Mouse (Mus musculus) liver, embryonic 14.5 days (tissue): ENCODE results near the gene Ppfibp1. TPM values are rescaled to one million over a fixed set of nuclear protein-coding genes. Genes with fewer than 3 reads are reported as not detected.

Experiments
- ATAC-seq: fragments of 200-750 bp; cut with Nextera tagmentation; 2 replicates; pipeline ENCODE4 v1.8.0; 2017; ENCODE audit warnings: moderate number of reproducible peaks, mild to moderate bottlenecking, moderate library complexity; ENCODE audit not compliant: insufficient read depth
- DNase-seq, 3 experiments: peaks; one replicate each; pipeline ENCODE4 v3.0.0-alpha.2; 2012 to 2013; ENCODE audit warnings: low read depth in 3 of 3, low spot score in 3 of 3
- H3K27ac ChIP-seq: fragments of 300-500 bp; sonication (generic); 2 replicates; pipeline ENCODE4 v1.5.1; 2014; ENCODE audit warnings: moderate library complexity, mild to moderate bottlenecking, control low read depth, inconsistent platforms
- H3K27me3 ChIP-seq: fragments of 300-500 bp; sonication (generic); 2 replicates; pipeline ENCODE4 v1.6.1; 2014; ENCODE audit warnings: mild to moderate bottlenecking, low read length, moderate library complexity; ENCODE audit not compliant: control insufficient read depth, insufficient read depth
- H3K36me3 ChIP-seq: fragments of 300-500 bp; sonication (generic); replicated peaks from 2 replicates; pipeline ENCODE4 v1.6.1; 2014; ENCODE audit warnings: low read depth; ENCODE audit not compliant: control insufficient read depth, insufficient read depth
- H3K4me1 ChIP-seq, 2 experiments: fragments of 200-500 bp in 1 of 2; fragments of 300-500 bp in 1 of 2; sonication (generic) in 1 of 2; replicated peaks; 2 replicates each; pipeline ENCODE4 v1.6.1; 2012 to 2014; ENCODE audit warnings: antibody characterized with exemption in 1 of 2, inconsistent platforms in 1 of 2, low read length in 1 of 2; ENCODE audit not compliant: control insufficient read depth in 2 of 2, insufficient read depth in 2 of 2
- H3K4me2 ChIP-seq: fragments of 300-500 bp; sonication (generic); 2 replicates; pipeline ENCODE4 v1.6.1; 2014; ENCODE audit warnings: low read depth, mild to moderate bottlenecking, control low read depth, moderate library complexity
- H3K4me3 ChIP-seq, 2 experiments: fragments of 200-500 bp in 1 of 2; fragments of 300-500 bp in 1 of 2; sonication (generic) in 1 of 2; 2 replicates each; pipeline ENCODE4 v1.5.1; 2012 to 2014; ENCODE audit warnings: low read depth in 2 of 2, low read length in 2 of 2, mild to moderate bottlenecking in 2 of 2, control low read depth in 1 of 2, inconsistent platforms in 1 of 2, moderate library complexity in 1 of 2; ENCODE audit not compliant: insufficient read depth in 1 of 2
- H3K9ac ChIP-seq: fragments of 300-500 bp; sonication (generic); replicated peaks from 2 replicates; pipeline ENCODE4 v1.6.1; 2014; ENCODE audit warnings: mild to moderate bottlenecking, control low read depth, moderate library complexity
- H3K9me3 ChIP-seq: fragments of 300-500 bp; sonication (generic); 2 replicates; pipeline ENCODE4 v1.6.1; 2016; ENCODE audit warnings: low read length, mixed read lengths; ENCODE audit not compliant: control insufficient read depth
- CTCF ChIP-seq: IDR thresholded peaks from 2 replicates; pipeline ENCODE4 v1.5.1; 2016; ENCODE audit warnings: antibody characterized with exemption, low read depth, control low read depth
- EP300 ChIP-seq: IDR thresholded peaks from 2 replicates; pipeline ENCODE4 v1.6.1; 2016; ENCODE audit warnings: antibody characterized with exemption, low read depth
- WGBS: fragments of 180-500 bp; shearing (Covaris S2); extraction: QIAGEN DNeasy Blood & Tissue Kit; methylation state at CpG from one replicate; pipeline ENCODE4 v1.1.7; 2014; ENCODE audit not compliant: insufficient replicate concordance; 5-methylcytosine and 5-hydroxymethylcytosine counted together
- polyA plus RNA-seq, 2 experiments: library from polyadenylated mRNA; depleted of rRNA in 1 of 2; stranded (reverse) in 1 of 2; unstranded in 1 of 2; fragments of >200 nt; fragmentation: Nextera tagmentation in 1 of 2; extraction: Ambion mirVana in 1 of 2; gene quantifications; 2 replicates each; pipeline versions ENCODE4 v1.2.1 to v1.2.3; 2012 to 2014

Ppfibp1 gene
- polyA plus RNA-seq, 2 experiments, result 5.2 to 9.1 TPM

DNA sequence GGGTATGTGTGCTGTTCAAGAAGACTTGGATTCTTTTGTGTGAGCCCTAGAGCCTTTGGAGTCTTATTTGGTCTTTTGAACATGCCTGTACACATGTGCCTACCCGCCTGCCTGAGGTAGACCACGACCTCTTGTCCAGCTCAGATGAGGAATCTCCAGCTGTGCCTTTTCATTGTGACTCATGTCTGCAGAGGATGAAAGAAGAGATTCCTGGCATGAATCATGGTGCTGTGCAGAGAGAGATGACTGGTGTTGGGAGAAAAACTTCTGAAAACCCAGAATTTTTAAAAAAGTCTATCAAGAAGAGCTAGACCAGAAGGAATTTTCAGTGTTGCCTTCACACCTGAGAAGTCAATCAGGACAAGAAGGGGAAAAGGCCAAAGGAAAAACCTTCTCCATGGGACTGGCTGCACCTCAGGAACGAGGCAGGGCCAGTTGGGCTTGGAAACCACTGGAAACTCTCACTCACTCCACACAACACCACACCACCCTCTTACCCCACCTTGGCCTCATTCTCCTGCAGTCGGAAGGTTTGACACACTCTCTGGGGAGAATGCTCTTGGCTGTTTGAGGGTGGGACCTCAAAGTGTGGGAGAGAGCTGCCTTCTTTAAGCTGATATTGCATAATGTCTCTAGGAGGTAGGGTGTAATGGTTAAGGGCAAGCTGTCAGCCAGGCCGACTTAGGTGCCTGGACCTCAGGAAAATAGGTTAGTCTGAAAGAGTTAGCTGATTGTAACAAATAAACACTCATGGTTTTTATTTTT lies 21.6 kb downstream of the Ppfibp1 start:
- TF ChIP-seq EP300, result no peak
- no peak for TF ChIP-seq CTCF
- no peak overlapping the region for H3K4me2 ChIP-seq
- ATAC-seq (no peak), DNase-seq (no peak)
- H3K9ac ChIP-seq, result no peak overlapping the region
- H3K4me3 ChIP-seq, result no peak overlapping the region
- H3K9me3 ChIP-seq, result no peaks in the 10 kb centered on the region
- WGBS, result 50% methylated on average over 5 of the region's 5 CpGs
- H3K36me3 ChIP-seq, result no peaks in the 10 kb centered on the region
- H3K27me3 ChIP-seq, result no peaks in the 10 kb centered on the region
- peaks cover 7 to 38% of the 10 kb centered on the region in 2 experiments; a peak in 3 of 4 replicates for H3K4me1 ChIP-seq
- H3K27ac ChIP-seq, result no peak overlapping the region

DNA sequence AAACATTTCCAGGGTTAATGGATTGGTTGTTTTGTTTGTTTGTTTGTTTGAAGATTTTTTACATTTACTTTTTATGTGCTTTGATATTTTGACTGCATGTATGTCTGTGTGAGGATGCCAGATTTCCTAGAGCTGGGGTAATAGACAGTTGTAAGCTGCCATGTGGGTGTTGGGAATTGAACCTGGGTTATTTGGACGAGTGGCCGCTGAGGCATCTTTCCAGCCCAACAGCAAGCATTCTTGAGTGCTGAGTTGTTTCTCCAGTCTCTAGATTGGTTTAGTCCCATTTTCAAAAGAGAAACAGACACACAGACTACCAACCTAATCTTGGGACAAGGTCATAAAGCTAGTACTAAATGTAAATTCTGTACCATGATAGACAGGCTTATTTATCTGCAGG lies 22.5 kb downstream of the Ppfibp1 start:
- no peaks in the 10 kb centered on the region for H3K27me3 ChIP-seq
- no peak overlapping the region for H3K4me3 ChIP-seq
- H3K9me3 ChIP-seq, result no peaks in the 10 kb centered on the region
- H3K4me1 ChIP-seq, result peaks cover 7 to 37% of the 10 kb centered on the region in 2 experiments; a peak in 3 of 4 replicates
- no peak for ATAC-seq
- WGBS, result 75% methylated on average over 2 of the region's 2 CpGs
- H3K36me3 ChIP-seq, result no peaks in the 10 kb centered on the region
- no peak overlapping the region for H3K27ac ChIP-seq
- no peak for TF ChIP-seq EP300
- TF ChIP-seq CTCF, result no peak
- no peak for DNase-seq
- H3K9ac ChIP-seq, result no peak overlapping the region
- no peak overlapping the region for H3K4me2 ChIP-seq

DNA sequence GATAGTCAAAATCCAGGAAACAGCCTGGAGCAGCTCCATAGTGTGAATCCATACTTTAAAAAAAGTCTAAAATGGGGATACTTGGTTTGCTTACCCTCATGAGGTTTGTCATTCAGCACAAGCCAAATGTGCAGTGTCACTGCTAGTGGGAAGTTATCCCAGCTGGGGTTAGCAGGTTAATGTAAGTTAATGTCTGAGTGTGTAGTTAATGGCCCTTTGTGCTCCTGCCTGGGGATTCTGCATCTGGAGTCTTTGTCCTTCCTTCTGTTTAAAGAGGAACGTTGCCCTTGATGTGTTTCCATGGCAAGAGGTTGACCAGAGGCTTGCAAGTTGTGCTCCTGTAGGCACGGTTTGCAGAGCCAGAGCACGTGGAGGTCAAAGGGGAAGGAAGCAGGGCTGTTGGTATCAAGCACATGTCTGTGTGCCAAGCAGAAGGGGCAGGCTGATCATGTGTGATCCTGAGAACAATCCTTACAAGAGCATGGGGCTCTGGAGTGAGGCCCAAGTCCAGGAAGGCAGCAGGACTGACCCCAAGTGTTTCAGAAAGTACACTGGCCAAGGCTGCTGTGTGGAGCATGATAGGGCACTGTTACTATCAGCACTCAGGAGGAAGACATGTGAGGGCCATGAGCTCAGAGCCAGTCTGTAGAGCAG lies 24.7 kb downstream of the Ppfibp1 start:
- 11% methylated on average over 3 of the region's 3 CpGs for WGBS

DNA sequence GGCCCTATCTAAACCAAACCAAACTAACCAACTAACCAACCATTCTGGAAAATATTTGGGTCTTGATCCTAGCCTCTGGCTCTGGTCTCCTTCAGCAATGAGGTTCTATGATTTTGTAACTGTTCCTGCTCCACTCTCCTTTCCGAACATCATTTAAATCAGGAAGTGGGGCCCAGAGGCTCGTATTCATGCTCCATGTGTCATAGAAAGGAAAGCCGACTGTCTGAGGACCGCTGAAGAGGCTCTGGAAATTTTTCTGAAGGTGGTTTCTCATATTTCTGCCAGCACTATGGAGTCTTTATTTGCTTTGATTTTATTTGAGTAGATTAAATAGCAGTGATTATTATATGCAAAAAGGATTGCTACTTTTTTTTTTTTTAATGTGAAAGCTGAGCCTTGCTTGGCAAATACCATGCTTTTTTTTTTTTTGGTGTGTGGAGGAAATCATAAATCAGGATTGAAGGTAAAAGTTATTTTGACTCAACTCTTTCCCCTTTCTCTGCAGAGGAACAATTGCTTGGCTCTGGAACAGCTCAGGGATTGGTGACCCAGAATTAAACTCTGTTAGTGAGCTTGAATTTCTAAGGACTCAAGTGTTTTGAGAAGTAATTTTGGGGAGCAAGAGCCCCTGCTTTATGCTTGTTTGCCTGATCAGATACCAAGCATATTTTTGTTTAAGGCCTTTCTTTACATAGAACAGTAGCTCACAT lies 25.4 kb downstream of the Ppfibp1 start:
- Histone ChIP-seq H3K9me3 (no peaks in the 10 kb centered on the region), H3K4me3 (no peak overlapping the region), H3K27ac (no peak overlapping the region), H3K36me3 (no peaks in the 10 kb centered on the region), H3K4me2 (no peak overlapping the region), H3K9ac (no peak overlapping the region), H3K4me1 (peaks cover 0 to 18% of the 10 kb centered on the region in 2 experiments; a peak in 3 of 4 replicates), H3K27me3 (no peaks in the 10 kb centered on the region)
- 27% methylated on average over 4 of the region's 4 CpGs for WGBS
- DNase-seq, result no peak
- no peak for TF ChIP-seq CTCF
- ATAC-seq, result no peak

More for the DNA sequence above, 24.7 kb downstream of the Ppfibp1 start:
- Histone ChIP-seq H3K4me3 (no peak overlapping the region), H3K4me1 (peaks cover 0 to 22% of the 10 kb centered on the region in 2 experiments; a peak in 3 of 4 replicates), H3K9me3 (no peaks in the 10 kb centered on the region), H3K36me3 (no peaks in the 10 kb centered on the region), H3K27ac (no peak overlapping the region), H3K27me3 (no peaks in the 10 kb centered on the region), H3K4me2 (no peak overlapping the region), H3K9ac (no peak overlapping the region)
- DNase-seq (no peak), ATAC-seq (peak; percentile 47)
- no peak for TF ChIP-seq EP300
- TF ChIP-seq CTCF, result no peak

DNA sequence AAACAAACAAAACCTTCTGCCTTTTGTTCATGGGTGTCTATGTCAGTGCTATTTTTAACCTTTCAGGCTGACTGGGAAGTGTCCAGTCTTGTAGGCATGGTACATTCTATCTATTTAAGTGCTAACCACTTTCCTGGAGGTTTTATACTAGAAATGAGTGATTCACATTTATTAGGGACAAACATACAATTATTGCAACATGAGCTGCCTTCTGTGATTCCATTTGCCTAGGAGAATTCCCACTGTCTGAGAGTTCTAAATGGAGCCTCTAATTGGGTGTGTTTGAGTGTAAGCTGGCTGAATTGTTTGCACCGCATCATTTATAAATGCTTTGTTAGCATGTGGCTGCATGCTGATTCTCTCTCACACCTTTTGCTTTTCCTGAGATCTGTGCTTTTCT lies 27.5 kb downstream of the Ppfibp1 start:
- no peaks in the 10 kb centered on the region for H3K36me3 ChIP-seq
- H3K27ac ChIP-seq, result no peak overlapping the region
- H3K27me3 ChIP-seq, result no peaks in the 10 kb centered on the region
- ATAC-seq (no peak), DNase-seq (no peak)
- no peak overlapping the region for H3K9ac ChIP-seq
- 91% methylated on average over 1 of the region's 1 CpGs for WGBS
- no peak overlapping the region for H3K4me3 ChIP-seq
- peaks cover 0 to 9% of the 10 kb centered on the region in 2 experiments; a peak in 2 of 4 replicates for H3K4me1 ChIP-seq
- no peaks in the 10 kb centered on the region for H3K9me3 ChIP-seq
- TF ChIP-seq CTCF, result no peak
- TF ChIP-seq EP300, result no peak
- H3K4me2 ChIP-seq, result no peak overlapping the region
